Mouse (Mus musculus): ENCODE data around the gene Foxj1. TPM values are rescaled to one million over a fixed set of nuclear protein-coding genes. Genes with fewer than 3 reads are reported as not detected.

The Foxj1 gene
- polyA plus RNA-seq, 1 experiment, result 0.14 TPM

GRCm38 (mm10) chr11:116333526-116334416 lies 1.4 kb downstream of the Foxj1 start:
- no peaks in the 10 kb centered on the region for H3K27me3 ChIP-seq (ENCODE audit: control insufficient read depth, insufficient read depth, insufficient read length)
- TF ChIP-seq CTCF (IDR thresholded peaks at IDR 0.05; ENCODE audit: control insufficient read depth, insufficient read depth, insufficient read length) (no peak), MAX (IDR thresholded peaks at IDR 0.05) (no peak), CEBPB (IDR thresholded peaks at IDR 0.05; ENCODE audit: low read depth) (no peak), MYOG (IDR thresholded peaks at IDR 0.05; ENCODE audit: control insufficient read depth, extremely low read depth, insufficient read length) (no peak), USF1 (IDR thresholded peaks at IDR 0.05; ENCODE audit: low read depth) (no peak), MYOD1 (IDR thresholded peaks at IDR 0.05; ENCODE audit: control insufficient read depth, insufficient read length, low read depth) (no peak), FOSL1 (IDR thresholded peaks at IDR 0.05; ENCODE audit: insufficient read depth, low read length, poor library complexity, severe bottlenecking) (no peak)
- H3K79me3 ChIP-seq (ENCODE audit: low read depth), result no peaks in the 10 kb centered on the region
- H3ac ChIP-seq (ENCODE audit: control insufficient read depth, insufficient read length, low read depth), result no peak overlapping the region
- H3K79me2 ChIP-seq (ENCODE audit: control insufficient read depth, insufficient read depth), result no peaks in the 10 kb centered on the region
- no peak overlapping the region for H3K4me3 ChIP-seq (ENCODE audit: insufficient read depth, poor library complexity, severe bottlenecking)
- H3K36me3 ChIP-seq (ENCODE audit: control insufficient read depth, insufficient read depth), result no peaks in the 10 kb centered on the region

DNA sequence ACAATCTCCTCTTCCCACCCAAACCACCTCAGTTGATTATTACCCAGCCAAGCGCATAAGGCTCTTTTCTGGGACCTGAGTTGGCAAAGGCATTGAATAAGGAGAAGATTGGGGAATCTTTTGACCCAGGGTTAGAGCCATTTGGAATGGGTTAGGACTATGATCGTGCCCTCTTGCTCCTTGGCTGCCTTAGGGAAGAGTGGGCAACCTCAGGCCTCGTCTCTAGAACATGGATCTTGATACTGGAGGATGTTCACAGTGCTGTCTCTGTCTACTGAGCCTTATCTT lies 2.3 kb downstream of the Foxj1 start:
- no peaks in the 10 kb centered on the region for H3K79me2 ChIP-seq (ENCODE audit: control insufficient read depth, insufficient read depth)

GRCm38 (mm10) chr11:116332232-116332982 lies 2.8 kb downstream of the Foxj1 start:
- no peak overlapping the region for H3ac ChIP-seq (ENCODE audit: control insufficient read depth, insufficient read length, low read depth)
- TF ChIP-seq FOSL1 (IDR thresholded peaks at IDR 0.05; ENCODE audit: insufficient read depth, low read length, poor library complexity, severe bottlenecking) (no peak), MYOD1 (IDR thresholded peaks at IDR 0.05; ENCODE audit: control insufficient read depth, insufficient read length, low read depth) (no peak), CEBPB (IDR thresholded peaks at IDR 0.05; ENCODE audit: low read depth) (no peak), MYOG (IDR thresholded peaks at IDR 0.05; ENCODE audit: control insufficient read depth, extremely low read depth, insufficient read length) (no peak)

More for the DNA sequence above, 2.3 kb downstream of the Foxj1 start:
- no peak for TF ChIP-seq USF1 (IDR thresholded peaks at IDR 0.05; ENCODE audit: low read depth)
- no peak for TF ChIP-seq FOSL1 (IDR thresholded peaks at IDR 0.05; ENCODE audit: insufficient read depth, low read length, poor library complexity, severe bottlenecking)
- no peak for TF ChIP-seq MAX (IDR thresholded peaks at IDR 0.05)
- TF ChIP-seq MYOG (IDR thresholded peaks at IDR 0.05; ENCODE audit: control insufficient read depth, extremely low read depth, insufficient read length), result no peak
- no peak for TF ChIP-seq CTCF (IDR thresholded peaks at IDR 0.05; ENCODE audit: control insufficient read depth, insufficient read depth, insufficient read length)
- TF ChIP-seq CEBPB (IDR thresholded peaks at IDR 0.05; ENCODE audit: low read depth), result no peak
- TF ChIP-seq MYOD1 (IDR thresholded peaks at IDR 0.05; ENCODE audit: control insufficient read depth, insufficient read length, low read depth), result no peak
- no peak overlapping the region for H3ac ChIP-seq (ENCODE audit: control insufficient read depth, insufficient read length, low read depth)
- no peaks in the 10 kb centered on the region for H3K79me3 ChIP-seq (ENCODE audit: low read depth)
- H3K27me3 ChIP-seq (ENCODE audit: control insufficient read depth, insufficient read depth, insufficient read length), result no peaks in the 10 kb centered on the region
- no peak overlapping the region for H3K4me3 ChIP-seq (ENCODE audit: insufficient read depth, poor library complexity, severe bottlenecking)
- no peaks in the 10 kb centered on the region for H3K36me3 ChIP-seq (ENCODE audit: control insufficient read depth, insufficient read depth)

GRCm38 (mm10) chr11:116330211-116330518 lies 5.0 kb downstream of the Foxj1 start:
- H3K79me3 ChIP-seq (ENCODE audit: low read depth), result no peaks in the 10 kb centered on the region

More at GRCm38 (mm10) chr11:116332232-116332982, 2.8 kb downstream of the Foxj1 start:
- no peaks in the 10 kb centered on the region for H3K79me3 ChIP-seq (ENCODE audit: low read depth)
- no peaks in the 10 kb centered on the region for H3K79me2 ChIP-seq (ENCODE audit: control insufficient read depth, insufficient read depth)
- no peaks in the 10 kb centered on the region for H3K36me3 ChIP-seq (ENCODE audit: control insufficient read depth, insufficient read depth)
- no peaks in the 10 kb centered on the region for H3K27me3 ChIP-seq (ENCODE audit: control insufficient read depth, insufficient read depth, insufficient read length)
- H3K4me3 ChIP-seq (ENCODE audit: insufficient read depth, poor library complexity, severe bottlenecking), result no peak overlapping the region

GRCm38 (mm10) chr11:116329314-116330210 lies 5.6 kb downstream of the Foxj1 start:
- no peak for TF ChIP-seq USF1 (IDR thresholded peaks at IDR 0.05; ENCODE audit: low read depth)
- TF ChIP-seq MAX (IDR thresholded peaks at IDR 0.05), result no peak
- no peak for TF ChIP-seq MYOG (IDR thresholded peaks at IDR 0.05; ENCODE audit: control insufficient read depth, extremely low read depth, insufficient read length)
- TF ChIP-seq CTCF (IDR thresholded peaks at IDR 0.05; ENCODE audit: control insufficient read depth, insufficient read depth, insufficient read length), result no peak
- TF ChIP-seq FOSL1 (IDR thresholded peaks at IDR 0.05; ENCODE audit: insufficient read depth, low read length, poor library complexity, severe bottlenecking), result no peak
- no peak for TF ChIP-seq CEBPB (IDR thresholded peaks at IDR 0.05; ENCODE audit: low read depth)
- TF ChIP-seq MYOD1 (IDR thresholded peaks at IDR 0.05; ENCODE audit: control insufficient read depth, insufficient read length, low read depth), result no peak
- no peaks in the 10 kb centered on the region for H3K27me3 ChIP-seq (ENCODE audit: control insufficient read depth, insufficient read depth, insufficient read length)
- H3ac ChIP-seq (ENCODE audit: control insufficient read depth, insufficient read length, low read depth), result no peak overlapping the region
- no peaks in the 10 kb centered on the region for H3K36me3 ChIP-seq (ENCODE audit: control insufficient read depth, insufficient read depth)
- H3K4me3 ChIP-seq (ENCODE audit: insufficient read depth, poor library complexity, severe bottlenecking), result no peak overlapping the region
- no peaks in the 10 kb centered on the region for H3K79me2 ChIP-seq (ENCODE audit: control insufficient read depth, insufficient read depth)
- H3K79me3 ChIP-seq (ENCODE audit: low read depth), result no peaks in the 10 kb centered on the region

More at GRCm38 (mm10) chr11:116330211-116330518, 5.0 kb downstream of the Foxj1 start:
- H3K27me3 ChIP-seq (ENCODE audit: control insufficient read depth, insufficient read depth, insufficient read length), result no peaks in the 10 kb centered on the region
- TF ChIP-seq MAX (IDR thresholded peaks at IDR 0.05) (no peak), USF1 (IDR thresholded peaks at IDR 0.05; ENCODE audit: low read depth) (no peak), CEBPB (IDR thresholded peaks at IDR 0.05; ENCODE audit: low read depth) (no peak), MYOD1 (IDR thresholded peaks at IDR 0.05; ENCODE audit: control insufficient read depth, insufficient read length, low read depth) (no peak), FOSL1 (IDR thresholded peaks at IDR 0.05; ENCODE audit: insufficient read depth, low read length, poor library complexity, severe bottlenecking) (no peak), CTCF (IDR thresholded peaks at IDR 0.05; ENCODE audit: control insufficient read depth, insufficient read depth, insufficient read length) (no peak), MYOG (IDR thresholded peaks at IDR 0.05; ENCODE audit: control insufficient read depth, extremely low read depth, insufficient read length) (no peak)
- no peaks in the 10 kb centered on the region for H3K79me2 ChIP-seq (ENCODE audit: control insufficient read depth, insufficient read depth)
- H3K4me3 ChIP-seq (ENCODE audit: insufficient read depth, poor library complexity, severe bottlenecking), result no peak overlapping the region
- H3K36me3 ChIP-seq (ENCODE audit: control insufficient read depth, insufficient read depth), result no peaks in the 10 kb centered on the region
- H3ac ChIP-seq (ENCODE audit: control insufficient read depth, insufficient read length, low read depth), result no peak overlapping the region

All from C2C12 (cell line).